Mouse (Mus musculus) gastrocnemius, postnatal 36 days (tissue): ENCODE measurements around the gene Slc48a1. TPM values are rescaled to one million over a fixed set of nuclear protein-coding genes. Genes with fewer than 3 reads are reported as not detected.

Source experiments
- DNase-seq, 2 experiments: peaks; one replicate each; pipeline ENCODE4 v3.0.0; 2022
- intact Hi-C: fragments of 180-260 bp; cut with DNase I; formaldehyde crosslinking; loops from one replicate; pipeline ENCODE4 v1.15.1; 2025
- total RNA-seq, 2 experiments: library from RNA; stranded (reverse); gene quantifications; 2 replicates each; pipeline ENCODE4 v1.2.3; 2021

Slc48a1 gene
- total RNA-seq, 2 experiments from 2014 or later: 44.8 to 46.2 TPM

DNA sequence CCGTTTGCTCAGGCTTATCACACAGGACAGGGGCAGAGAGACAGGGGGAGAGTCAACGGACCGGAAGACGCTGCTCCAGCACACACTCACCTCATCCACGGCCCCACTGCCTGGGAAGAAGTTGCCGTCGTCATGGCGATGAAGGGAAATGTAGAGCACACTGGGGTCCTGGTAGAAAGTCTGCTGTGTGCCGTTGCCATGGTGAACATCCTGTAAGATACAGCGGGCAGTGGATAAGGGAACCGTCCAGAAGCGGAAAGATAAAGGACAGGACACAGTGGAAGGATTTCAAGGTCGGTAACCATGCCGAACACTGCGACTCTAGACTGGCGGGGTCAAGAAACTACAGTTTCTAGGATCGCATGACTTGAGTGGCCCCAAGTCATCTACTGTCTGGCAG is 19.8 kb downstream of the Slc48a1 start:
- no peak for DNase-seq
- intact Hi-C loops: no loop called here

DNA sequence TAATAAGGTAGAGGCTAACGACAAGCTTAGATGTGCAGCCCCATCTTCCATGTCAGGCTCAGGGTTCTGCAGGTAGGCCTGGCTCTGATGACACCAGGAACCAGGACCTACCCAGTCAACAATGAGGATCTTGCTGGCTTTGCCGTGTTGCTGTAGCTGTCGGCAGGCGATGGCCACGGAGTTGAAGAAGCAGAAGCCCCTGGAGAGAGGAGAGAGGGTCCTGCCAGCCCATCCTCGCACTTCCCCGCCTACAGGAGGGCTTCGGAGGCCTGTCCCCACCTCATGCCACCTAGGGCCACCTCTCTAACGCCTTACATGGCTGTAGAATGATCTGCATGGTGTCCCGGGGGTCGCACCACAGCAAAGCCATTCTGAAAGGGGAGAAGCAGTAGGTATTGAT is 21.1 kb downstream of the Slc48a1 start:
- no peak for DNase-seq
- intact Hi-C loops: no loop called here

DNA sequence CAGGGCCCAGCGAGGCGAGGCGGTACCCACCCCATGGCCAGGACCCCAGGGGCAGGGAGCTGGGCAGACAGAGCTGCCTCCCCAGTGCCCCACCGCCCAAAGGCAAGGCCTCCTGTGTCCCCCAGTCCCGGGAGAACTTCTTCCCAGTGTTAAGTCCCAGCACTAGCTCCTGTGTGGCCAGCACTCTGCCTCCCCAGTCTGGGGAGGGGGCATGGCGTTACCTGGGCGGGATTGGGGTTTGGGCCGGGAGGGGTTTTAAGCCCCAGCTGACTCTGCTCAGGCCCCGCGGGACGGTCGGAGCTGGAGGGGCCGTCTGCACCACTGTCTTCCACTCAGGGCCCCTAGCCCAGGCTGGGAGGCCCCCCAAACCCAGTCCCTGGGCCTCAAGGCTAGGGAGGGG is 22.5 kb downstream of the Slc48a1 start:
- intact Hi-C loops: no loop called here
- DNase-seq: no peak

DNA sequence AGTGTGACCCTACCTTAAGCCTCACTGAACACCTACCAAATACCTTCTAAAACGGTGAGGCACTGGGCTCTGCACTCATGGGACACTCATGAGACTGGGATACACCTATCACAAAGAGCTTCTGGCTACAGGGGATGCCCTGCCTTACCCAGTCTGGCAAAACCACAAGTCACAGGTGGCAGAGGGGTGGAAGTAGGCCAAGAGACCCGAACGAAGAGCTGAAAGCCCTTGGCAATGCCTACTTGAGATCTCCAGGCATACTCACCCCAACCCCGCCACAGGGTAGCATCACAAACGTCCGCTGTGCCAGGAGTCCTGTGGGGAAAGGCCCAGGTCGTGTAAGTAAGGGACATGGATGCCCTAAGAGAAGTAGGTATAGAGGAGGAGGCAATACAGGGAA is 23.5 kb downstream of the Slc48a1 start:
- DNase-seq: no peak
- intact Hi-C loops: no loop called here

DNA sequence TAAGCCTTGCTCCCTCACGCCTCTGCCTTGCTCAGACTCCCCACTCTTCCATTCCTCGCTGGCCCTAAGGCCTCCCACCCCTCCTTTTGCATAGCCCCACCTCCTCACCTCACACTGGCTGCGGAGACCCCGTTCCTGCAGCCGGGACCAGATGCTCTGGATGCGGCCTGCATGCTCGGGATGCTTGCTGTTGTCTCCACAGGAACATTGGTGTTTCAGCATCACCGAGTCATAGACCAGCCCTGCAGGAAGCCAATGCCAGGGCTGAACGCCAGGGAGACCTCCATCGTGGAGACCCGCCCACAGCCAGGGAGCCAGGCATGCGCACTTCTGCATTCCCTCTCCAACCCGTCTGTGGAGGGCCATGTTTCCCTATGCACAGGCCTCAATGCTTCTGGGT is 24.3 kb downstream of the Slc48a1 start:
- DNase-seq: no peak
- intact Hi-C loops: no loop called here

DNA sequence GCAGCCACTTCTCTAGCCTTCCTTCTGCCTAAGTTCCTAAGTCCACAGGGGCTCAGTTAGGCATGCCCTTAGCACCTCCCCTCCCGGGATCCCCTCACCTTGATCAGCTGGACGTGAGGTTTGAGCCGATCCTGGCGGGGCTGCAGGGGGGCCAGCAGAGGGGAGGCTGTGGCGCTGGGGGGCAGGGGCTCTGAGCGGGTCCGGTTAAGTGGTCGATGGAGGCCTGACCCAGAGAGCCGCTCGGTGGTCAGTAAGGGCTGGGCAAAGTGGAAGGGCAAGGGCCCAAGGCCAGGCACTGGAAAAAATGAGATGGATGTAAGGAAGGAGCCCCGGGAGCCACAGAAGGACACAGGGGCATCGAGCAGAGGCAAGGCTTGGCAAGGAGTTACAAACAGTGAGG is 29.5 kb downstream of the Slc48a1 start:
- intact Hi-C loops: loop anchor here (2.0 kb wide), 1 partner anchor 43 kb away; no protein-coding TSS in a partner anchor

DNA sequence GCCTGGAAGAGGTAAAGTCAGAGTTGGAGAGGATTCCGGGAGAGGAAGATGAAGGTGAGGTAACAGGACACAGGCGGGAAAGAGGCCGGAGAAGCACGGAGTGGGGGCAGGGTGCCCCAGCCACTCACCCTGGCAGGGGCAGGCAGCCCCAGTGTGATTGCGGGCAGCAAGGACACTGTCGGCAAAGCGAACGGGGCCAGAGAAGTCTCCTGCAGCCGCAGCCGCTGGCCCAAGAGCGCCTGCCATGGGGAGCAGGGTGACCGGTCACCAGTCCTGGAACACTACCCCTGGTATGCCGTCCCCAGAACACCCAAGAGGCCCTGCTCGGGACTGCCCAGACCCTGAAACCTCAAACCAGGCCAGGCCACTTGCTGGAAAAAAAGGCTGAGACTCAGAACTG is 30.2 kb downstream of the Slc48a1 start:
- no peak for DNase-seq
- intact Hi-C loops: loop anchor here (2.0 kb wide), 1 partner anchor 42 kb away; no protein-coding TSS in a partner anchor

More for the DNA sequence above, 29.5 kb downstream of the Slc48a1 start:
- DNase-seq: no peak

DNA sequence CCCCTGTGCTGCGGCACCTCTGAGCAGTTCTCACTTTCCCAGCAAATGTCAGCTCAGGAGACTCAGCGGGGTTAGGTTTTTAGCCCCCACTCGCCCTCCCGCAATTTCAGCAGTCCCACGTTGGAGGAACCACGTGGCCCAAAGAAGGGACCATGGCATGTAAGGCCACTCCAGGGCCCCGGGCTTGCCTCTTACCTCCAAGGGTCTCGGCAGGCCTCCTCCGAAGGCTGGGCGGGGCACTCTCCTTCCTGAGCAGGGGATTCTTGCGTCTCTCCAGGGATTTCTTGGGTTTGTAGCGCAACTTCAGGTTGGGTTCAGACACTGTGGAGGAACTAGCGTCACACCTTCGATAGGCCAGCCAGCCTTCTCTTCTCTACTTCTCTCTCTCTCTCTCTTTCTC is 30.9 kb downstream of the Slc48a1 start:
- DNase-seq: no peak
- intact Hi-C loops: loop anchor here (2.0 kb wide), 1 partner anchor 42 kb away; no protein-coding TSS in a partner anchor

DNA sequence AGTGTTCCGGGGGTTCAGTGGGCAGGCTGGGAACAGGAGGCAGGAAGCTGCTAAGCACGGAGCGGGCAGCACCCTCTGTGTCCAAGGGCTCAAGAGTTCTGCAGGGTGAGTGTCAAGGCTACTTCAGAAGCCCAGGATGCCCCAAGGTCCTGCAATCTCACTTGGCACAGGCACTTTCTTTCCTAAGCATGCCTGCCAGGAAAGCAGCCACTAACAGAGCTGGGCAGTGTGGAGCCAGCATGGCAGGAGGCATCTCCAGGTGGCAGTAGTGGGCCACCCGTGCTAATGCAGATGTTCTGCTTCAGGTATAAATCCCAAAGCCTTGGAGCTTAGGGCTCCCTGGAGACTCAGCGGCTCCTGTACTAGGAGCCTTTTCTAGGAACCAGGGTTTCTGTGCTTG is 31.6 kb downstream of the Slc48a1 start:
- no peak for DNase-seq
- intact Hi-C loops: loop anchor here (2.0 kb wide), 1 partner anchor 41 kb away; no protein-coding TSS in a partner anchor

DNA sequence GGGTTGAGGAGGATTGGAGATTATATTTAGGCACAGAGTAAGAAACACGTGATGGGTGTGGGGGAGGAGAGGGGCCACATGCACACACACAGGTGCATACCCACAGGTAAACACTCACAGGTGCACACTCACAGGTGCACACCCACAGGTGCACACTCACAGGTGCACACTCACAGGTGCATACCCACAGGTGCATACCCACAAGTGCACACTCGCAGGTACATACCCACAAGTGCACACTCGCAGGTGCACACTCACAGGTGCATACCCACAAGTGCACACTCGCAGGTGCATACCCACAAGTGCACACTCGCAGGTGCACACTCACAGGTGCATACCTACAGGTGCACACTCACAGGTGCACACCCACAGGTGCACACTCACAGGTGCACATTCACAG is 32.1 kb downstream of the Slc48a1 start:
- intact Hi-C loops: no loop called here
- no peak for DNase-seq

DNA sequence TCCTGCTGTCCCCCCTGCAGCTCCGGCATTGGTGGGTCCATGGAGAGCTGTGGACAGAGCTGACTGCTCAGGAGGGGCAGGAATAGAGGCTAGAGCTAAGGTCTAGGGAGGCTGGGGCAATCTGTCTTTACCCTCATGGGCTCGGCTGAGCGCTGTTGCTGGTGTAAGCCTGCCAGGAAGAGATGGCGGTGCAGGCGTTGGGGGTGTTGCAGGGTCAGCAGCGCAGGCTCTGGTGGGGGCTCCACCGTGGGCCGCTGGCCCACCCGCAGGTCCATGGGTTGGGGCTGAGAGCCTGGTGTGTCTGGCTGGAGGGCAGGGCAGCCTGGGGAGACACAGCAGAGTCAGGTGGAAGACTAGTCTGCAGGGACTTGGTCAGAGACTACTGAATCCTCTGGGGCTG is 33.0 kb downstream of the Slc48a1 start:
- DNase-seq: no peak
- intact Hi-C loops: no loop called here

DNA sequence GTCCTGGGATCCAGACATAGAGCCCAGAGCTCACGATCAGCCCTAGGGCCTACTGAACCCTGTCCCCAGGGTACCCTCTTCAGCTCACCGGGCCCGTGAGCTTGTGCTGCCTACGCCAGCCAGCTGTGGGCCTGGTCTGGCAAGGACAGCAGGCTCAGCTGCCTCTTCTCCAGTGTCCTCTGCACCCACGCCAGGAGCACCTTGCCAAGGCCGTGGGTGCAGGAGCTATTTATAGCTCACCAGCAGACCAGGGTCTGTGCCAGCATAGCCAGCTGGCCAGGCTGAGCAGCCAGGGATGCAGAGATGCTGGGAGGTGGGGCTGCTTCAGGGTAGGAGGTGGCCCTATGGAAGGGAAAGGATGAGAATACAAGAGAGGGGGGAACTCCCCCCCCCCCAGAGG is 33.8 kb downstream of the Slc48a1 start:
- intact Hi-C loops: no loop called here
- peak; percentile 72 to 85 for DNase-seq

DNA sequence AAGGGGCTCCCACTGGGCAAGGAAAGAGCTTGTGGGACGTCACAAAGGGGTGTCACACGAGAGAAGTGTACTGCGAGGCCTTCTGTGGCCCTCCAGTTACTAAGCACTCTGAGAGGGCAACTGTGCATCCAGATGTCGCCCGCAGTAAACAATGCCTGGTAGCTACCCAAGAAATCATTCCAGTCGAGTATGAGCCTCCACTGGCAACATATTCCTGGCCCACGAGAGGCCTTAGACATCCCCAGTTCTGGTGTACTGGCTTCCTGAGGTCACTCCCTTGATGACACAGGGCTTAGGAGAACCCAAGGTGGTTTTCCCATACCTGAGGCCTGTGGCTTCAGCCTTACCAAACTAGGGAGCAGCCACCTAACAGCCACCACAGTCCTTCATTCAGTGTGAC is 34.6 kb downstream of the Slc48a1 start:
- intact Hi-C loops: no loop called here
- no peak for DNase-seq

DNA sequence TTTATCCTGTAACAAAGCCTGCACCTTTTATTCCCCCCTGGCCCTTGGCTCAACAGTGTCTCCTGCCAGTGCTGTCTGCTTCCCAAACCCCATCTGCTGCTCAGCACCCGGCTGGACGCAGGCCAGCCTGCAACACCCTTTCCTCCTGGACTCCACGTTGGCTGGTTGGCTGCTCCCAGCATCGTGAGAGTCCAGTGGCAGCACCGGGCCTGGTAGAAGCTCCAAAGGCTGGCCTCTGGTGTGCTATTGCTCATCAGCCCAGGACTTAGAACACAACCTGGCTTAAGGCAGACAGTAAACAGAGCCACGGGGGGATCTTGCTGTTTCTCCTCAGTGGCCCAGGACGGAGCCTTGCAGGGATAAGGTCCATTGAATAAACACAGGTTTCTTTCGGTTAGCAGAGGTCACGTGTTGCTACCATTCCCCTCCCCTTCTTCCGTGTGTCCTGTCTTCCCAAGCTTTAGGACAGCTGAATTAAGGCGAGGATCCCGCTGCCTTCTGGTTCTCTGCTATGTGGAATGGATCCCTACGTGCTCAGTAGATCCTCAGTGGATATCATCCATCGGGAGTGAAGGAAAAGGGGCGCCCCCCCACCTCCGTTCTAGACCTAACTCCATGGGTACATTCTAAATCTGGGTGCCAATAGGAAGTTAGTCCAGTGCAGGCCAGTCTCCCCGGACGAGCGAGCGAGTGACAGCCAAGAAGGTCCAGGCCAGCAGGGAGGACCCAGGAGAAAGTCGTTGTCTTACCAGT is 35.3 kb downstream of the Slc48a1 start:
- intact Hi-C loops: no loop called here
- DNase-seq: no peak

DNA sequence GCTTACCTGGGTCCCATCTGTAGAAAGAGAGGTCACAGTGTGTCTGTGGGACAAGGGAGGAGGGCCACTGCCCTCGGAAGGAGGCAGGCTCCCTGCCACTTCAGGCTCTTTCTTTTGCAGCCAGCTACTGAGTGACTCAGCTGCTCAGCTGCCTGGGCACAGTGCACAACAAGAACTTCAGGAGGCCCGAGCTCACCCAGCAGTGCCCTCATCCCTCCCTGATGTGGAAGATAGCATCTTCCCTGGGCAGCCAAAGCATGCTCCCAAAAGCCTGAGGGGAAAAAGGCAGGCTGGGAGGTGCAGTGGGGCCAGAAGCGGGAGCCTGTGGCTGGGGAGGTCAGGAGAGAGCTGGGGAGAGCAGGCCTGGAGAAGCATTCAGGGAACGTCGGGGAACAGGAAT is 36.4 kb downstream of the Slc48a1 start:
- DNase-seq: no peak

DNA sequence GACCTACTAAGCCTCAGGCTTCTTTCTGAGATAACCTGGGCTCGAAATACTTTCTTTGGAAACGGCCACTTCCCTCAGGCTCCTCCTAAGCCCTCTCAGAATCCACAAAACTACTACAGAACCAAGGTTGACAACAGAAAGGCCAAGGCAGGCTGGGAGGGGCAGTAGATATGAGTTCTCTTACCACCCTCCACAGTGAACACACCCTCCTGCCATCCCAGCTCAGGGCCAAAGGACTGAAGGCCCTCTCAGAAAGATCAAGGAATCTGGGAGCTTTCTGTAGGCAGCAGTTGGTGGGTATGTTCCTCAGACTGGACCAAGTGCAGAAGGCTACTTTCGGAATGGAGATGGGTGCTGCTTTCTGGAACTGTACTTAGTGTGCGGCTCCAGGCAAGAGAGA is 36.9 kb downstream of the Slc48a1 start:
- intact Hi-C loops: no loop called here
- no peak for DNase-seq

More for the DNA sequence above, 36.4 kb downstream of the Slc48a1 start:
- intact Hi-C loops: no loop called here

DNA sequence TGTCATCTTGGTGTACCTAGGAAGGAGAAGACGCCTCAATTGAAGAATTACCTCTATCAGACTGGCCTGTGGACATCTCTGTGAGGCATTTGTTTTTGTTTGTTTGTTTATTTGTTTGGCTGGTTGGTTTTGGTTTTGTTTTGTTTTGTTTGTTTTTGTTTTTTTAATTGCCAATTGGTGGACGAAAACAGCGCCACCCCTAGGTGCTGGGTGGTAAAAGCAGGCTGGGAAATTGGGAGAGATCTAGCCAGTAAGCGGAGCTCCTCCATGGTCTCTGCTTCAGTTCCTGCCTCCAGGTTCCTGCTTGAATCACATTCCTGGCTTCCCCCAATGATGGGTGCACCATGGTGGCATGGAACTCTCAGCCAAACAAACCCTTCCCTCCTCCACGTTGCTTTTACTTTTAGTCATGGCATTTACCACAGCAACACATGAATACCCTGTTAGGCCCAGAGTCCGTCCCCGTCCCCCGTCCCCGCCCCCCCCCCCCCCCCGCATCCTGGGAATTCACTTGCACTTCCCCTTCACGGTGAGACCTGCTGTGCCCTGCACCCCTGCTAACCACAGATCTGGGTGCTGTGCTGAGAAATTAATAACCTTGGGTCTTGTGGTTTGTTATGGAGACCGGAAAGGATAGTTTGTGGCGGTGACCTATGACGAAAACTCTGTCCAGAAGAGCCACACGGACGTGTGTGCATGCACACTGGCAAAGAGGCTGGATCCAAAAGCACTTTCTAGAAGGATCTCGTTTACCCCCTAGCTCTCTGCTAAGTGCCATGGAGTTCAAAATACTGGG is 38.1 kb downstream of the Slc48a1 start:
- intact Hi-C loops: no loop called here
- DNase-seq: no peak

DNA sequence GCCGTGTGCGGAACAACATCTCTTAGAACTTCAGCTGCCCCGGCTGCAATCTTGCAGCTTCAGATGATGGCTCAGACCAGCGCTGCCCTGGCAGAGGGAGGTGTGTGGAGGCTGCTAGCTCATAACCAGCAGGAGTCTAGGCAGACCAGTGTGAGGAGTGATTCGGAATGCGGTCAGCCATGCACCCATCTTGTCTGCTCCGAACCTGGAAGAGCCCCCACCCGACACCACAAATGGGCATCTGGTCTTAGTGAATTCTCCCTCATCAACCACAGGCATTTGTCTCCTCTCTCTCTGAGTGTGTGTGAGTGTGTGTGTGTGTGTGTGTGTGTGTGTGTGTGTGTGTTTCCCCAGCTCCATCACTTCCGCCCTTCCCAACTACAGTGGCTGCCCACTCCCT is 41.6 kb downstream of the Slc48a1 start:
- intact Hi-C loops: no loop called here
- no peak for DNase-seq

DNA sequence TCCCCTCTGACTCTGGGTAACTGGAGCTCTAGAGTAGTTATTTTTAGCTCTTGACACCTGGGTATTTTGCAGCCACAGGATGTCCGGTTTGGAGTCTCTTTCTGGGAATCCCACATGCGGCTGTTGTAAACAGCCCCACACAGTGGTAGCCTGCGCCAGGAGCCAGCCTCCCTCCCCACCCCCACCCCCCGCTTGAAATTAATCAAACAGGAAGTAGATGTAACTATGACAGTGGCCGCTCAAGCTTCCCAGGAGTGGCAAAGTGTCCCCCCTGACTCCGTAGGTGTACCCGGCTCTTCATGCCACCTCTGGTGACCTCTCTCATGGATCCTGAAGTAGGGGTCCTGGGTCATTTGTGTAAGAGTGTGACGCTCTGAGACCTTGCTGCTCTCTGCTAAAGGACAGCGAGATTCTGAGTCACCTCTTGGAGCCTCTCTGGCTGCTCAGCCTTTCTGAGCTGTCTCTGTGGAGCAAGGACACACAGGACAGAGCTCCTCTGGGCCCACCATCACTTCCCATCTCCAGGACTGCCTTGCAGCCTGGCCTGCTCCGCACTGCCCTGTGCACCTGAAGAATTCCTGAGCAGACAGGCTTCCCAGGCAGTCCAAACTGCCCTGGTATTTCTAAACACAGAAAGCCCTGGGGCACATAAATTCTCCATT is 43.1 kb downstream of the Slc48a1 start:
- DNase-seq: no peak

DNA sequence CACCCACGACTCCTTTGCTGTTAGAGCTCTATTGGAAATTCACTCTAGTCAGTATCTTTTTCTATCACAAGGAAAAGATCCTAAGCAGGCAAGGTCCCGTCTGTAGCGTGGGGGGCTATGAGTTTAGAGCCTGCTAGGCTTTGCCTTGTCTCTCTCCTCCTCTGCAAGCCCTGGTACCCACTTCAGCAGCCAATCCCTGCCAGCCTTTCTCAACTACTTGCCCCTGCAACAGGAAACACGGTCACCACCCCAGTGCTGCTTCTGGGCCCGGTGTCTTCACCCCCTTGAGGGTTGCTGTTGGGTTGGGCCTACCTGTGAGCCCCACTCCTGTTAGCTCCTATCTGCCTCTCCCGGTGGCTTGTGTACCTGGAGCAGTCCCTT is 43.7 kb downstream of the Slc48a1 start:
- intact Hi-C loops: no loop called here
- DNase-seq: no peak

More for the DNA sequence above, 43.1 kb downstream of the Slc48a1 start:
- intact Hi-C loops: no loop called here

DNA sequence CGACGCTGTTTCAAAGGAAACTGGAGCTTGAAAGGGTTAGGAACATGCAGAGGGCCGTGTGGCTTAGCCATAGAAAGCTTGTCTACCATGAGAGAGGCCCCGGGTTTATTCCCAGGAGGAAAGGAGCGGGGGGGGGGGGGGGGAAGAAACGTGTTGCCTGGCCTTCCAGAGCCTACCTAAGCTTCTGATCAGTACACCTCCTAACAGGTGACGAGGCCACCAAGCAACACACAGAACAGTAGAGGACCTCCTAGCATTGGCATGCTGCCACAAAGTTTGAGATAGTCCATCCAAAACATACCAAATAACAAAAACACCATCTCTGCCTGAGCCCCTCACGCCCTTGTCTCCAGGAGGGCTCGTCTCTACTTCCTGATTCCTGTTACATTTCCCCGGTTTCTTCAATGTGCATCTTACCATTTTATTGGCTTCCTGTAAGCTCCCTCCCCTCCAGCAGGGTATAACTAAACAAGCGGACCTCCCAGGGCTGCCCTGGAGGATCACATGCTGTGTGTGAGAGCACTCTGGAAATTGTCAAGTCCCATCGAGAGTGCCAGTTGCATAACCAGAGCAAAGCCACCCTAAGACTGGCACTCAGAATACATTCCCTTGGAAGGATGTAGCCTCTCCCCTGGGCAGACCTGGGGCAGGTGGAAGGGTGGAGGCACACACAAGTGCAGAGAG is 44.4 kb downstream of the Slc48a1 start:
- DNase-seq: no peak
- intact Hi-C loops: no loop called here
